ENCODE assay signal across 8 mouse cellular contexts in genomic region chr5:90930971-90931851, GRCm38 (mm10). TPM values are rescaled to one million over a fixed set of nuclear protein-coding genes. Genes with fewer than 3 reads are reported as not detected.
DNase-seq lines count a peak whose midpoint lies in the region; ATAC-seq and TF ChIP-seq lines count a peak whose summit lies in the region.

Gene Mthfd2l (plus strand): TSS chr5:90931117.

- no peaks in the 10 kb centered on the region for H3K9me3 ChIP-seq in lung, postnatal 0 days (ENCODE audit: low read length)

- peak; percentile 79 for TF ChIP-seq CTCF in lung, postnatal 0 days (IDR thresholded peaks at IDR 0.05)

- H3K27ac ChIP-seq in lung, postnatal 0 days (ENCODE audit: low read length): peak within 1 kb of the TSS; percentile 95

- peak within 1 kb of the TSS; percentile 91 for H3K9ac ChIP-seq in lung, postnatal 0 days (replicated peaks; ENCODE audit: low read depth)

- peak within 1 kb of the TSS; percentile 69 for H3K4me3 ChIP-seq in lung, postnatal 0 days (ENCODE audit: low read depth, low read length)

- no peaks in the 10 kb centered on the region for H3K27me3 ChIP-seq in lung, postnatal 0 days (replicated peaks; ENCODE audit: insufficient read depth, low read length)

- peak; percentile 96 for ATAC-seq in frontal cortex, adult (ENCODE audit: low TSS enrichment)
- ATAC-seq in hematopoietic stem cell, adult 5-6 weeks (replicated peaks in 1 of 2; ENCODE audit: insufficient read depth in 1 of 2, low FRiP score in 2 of 2, low TSS enrichment in 1 of 2, low read depth in 1 of 2, poor library complexity in 2 of 2, severe bottlenecking in 2 of 2): peak; percentile 94 to 98
- peak; percentile 98 for ATAC-seq in lung, postnatal 0 days

- H3K36me3 ChIP-seq in lung, postnatal 0 days (ENCODE audit: insufficient read depth, low read length): no peaks in the 10 kb centered on the region

- TF ChIP-seq EP300 in lung, postnatal 0 days (IDR thresholded peaks at IDR 0.05): no peak

- 1% methylated on average over 46 of the region's 79 CpGs for WGBS in lung, postnatal 0 days

- H3K4me2 ChIP-seq in lung, postnatal 0 days (replicated peaks; ENCODE audit: low read depth, low read length): peak within 1 kb of the TSS; percentile 75

- peaks cover 4% of the 10 kb centered on the region; the same call in 1 of the 2 replicates for H3K4me1 ChIP-seq in lung, postnatal 0 days (ENCODE audit: insufficient read depth, low read depth, low read length)

- DNase-seq in MN1 (ENCODE audit: low spot score): peak; percentile 80
- peak; percentile 51 for DNase-seq in cerebellum, adult 9-10 months
- DNase-seq in layer of hippocampus, adult 9-11 months: peak; percentile 75
- DNase-seq in lung, postnatal 0 days (ENCODE audit: low spot score): peak; percentile 90
- DNase-seq in ovary, postnatal 10 days (ENCODE audit: low spot score): peak; percentile 78
- peak; percentile 85 for DNase-seq in thymus, postnatal 0 days (ENCODE audit: low spot score)

RNA-seq across cellular contexts. Expression of gene Mthfd2l, which starts in this region (rescaled TPM):
- 25.7 and 26.4 TPM in 2 replicates for total RNA-seq in hematopoietic stem cell, adult 5-6 weeks (2017)
- polyA plus RNA-seq in lung, postnatal 0 days (2015; fragmentation: Nextera tagmentation; extraction: Ambion mirVana): 39.2 and 41.0 TPM in 2 replicates
- 27.5 and 27.7 TPM in 2 replicates for polyA plus RNA-seq in thymus, postnatal 0 days (2015; fragmentation: Nextera tagmentation; extraction: Ambion mirVana)

Comparison
In these comparisons a context has a peak if more than half of its experiments do, and no peak if none do; other contexts are left out.
1. Peak in every context shown above with its lines: DNase-seq, ATAC-seq, H3K4me3 ChIP-seq and H3K27ac ChIP-seq.